Mouse (Mus musculus): ENCODE results near the gene Galp. TPM values are rescaled to one million over a fixed set of nuclear protein-coding genes. Genes with fewer than 3 reads are reported as not detected.
"Not testable (repeated sequence)": the region's sequence is repeated elsewhere in the genome, so short reads cannot be mapped to it uniquely, and the experiment has no call there.

The Galp gene
- total RNA-seq, 2 experiments from 2014 or later, result not detected

- intact Hi-C loops (cut with DNase I; ENCODE audit: low total_unique reads), result no loop called here
- no peak for DNase-seq
Measured at GRCm38 (mm10) chr7:6173872-6174271, 23.0 kb upstream of the Galp start.

GRCm38 (mm10) chr7:6174365-6174987, 22.4 kb upstream of the Galp start:
- intact Hi-C loops (cut with DNase I; ENCODE audit: low total_unique reads); DNase-seq: not testable (repeated sequence)

- intact Hi-C loops (cut with DNase I; ENCODE audit: low total_unique reads), result no loop called here
- no peak for DNase-seq
Measured at GRCm38 (mm10) chr7:6179013-6179412, 17.9 kb upstream of the Galp start.

GRCm38 (mm10) chr7:6182882-6183281, 14.0 kb upstream of the Galp start:
- DNase-seq, result no peak
- intact Hi-C loops (cut with DNase I; ENCODE audit: low total_unique reads), result no loop called here

GRCm38 (mm10) chr7:6183802-6184201, 13.1 kb upstream of the Galp start:
- intact Hi-C loops (cut with DNase I; ENCODE audit: low total_unique reads), result no loop called here
- no peak for DNase-seq

GRCm38 (mm10) chr7:6184521-6184920, 12.4 kb upstream of the Galp start:
- intact Hi-C loops (cut with DNase I; ENCODE audit: low total_unique reads), result no loop called here
- DNase-seq, result peak; percentile 23

GRCm38 (mm10) chr7:6185391-6185790, 11.5 kb upstream of the Galp start:
- intact Hi-C loops (cut with DNase I; ENCODE audit: low total_unique reads), result no loop called here
- no peak for DNase-seq

- intact Hi-C loops (cut with DNase I; ENCODE audit: low total_unique reads), result no loop called here
- DNase-seq, result no peak
Measured at GRCm38 (mm10) chr7:6186176-6186575, 10.7 kb upstream of the Galp start.

- intact Hi-C loops (cut with DNase I; ENCODE audit: low total_unique reads), result no loop called here
- no peak for DNase-seq
Measured at GRCm38 (mm10) chr7:6186756-6187155, 10.1 kb upstream of the Galp start.

- intact Hi-C loops (cut with DNase I; ENCODE audit: low total_unique reads), result no loop called here
- no peak for DNase-seq
Measured at GRCm38 (mm10) chr7:6189542-6189941, 7.3 kb upstream of the Galp start.

- intact Hi-C loops (cut with DNase I; ENCODE audit: low total_unique reads), result no loop called here
- DNase-seq, result peak; percentile 64
Measured at GRCm38 (mm10) chr7:6191376-6191775, 5.5 kb upstream of the Galp start.

- intact Hi-C loops (cut with DNase I; ENCODE audit: low total_unique reads), result no loop called here
- DNase-seq, result peak; percentile 61
Measured at GRCm38 (mm10) chr7:6194129-6194528, 2.8 kb upstream of the Galp start.

- intact Hi-C loops (cut with DNase I; ENCODE audit: low total_unique reads), result no loop called here
- no peak for DNase-seq
Measured at GRCm38 (mm10) chr7:6195777-6196176, 1.1 kb upstream of the Galp start.

GRCm38 (mm10) chr7:6204200-6204599, 7.3 kb downstream of the Galp start:
- DNase-seq, result no peak
- intact Hi-C loops (cut with DNase I; ENCODE audit: low total_unique reads), result no loop called here

- intact Hi-C loops (cut with DNase I; ENCODE audit: low total_unique reads), result no loop called here
- DNase-seq, result no peak
Measured at GRCm38 (mm10) chr7:6213144-6213543, 16.3 kb downstream of the Galp start.

- DNase-seq; intact Hi-C loops (cut with DNase I; ENCODE audit: low total_unique reads): not testable (repeated sequence)
Measured at GRCm38 (mm10) chr7:6214691-6215090, 17.8 kb downstream of the Galp start.

- intact Hi-C loops (cut with DNase I; ENCODE audit: low total_unique reads), result no loop called here
Measured at GRCm38 (mm10) chr7:6220147-6220546, 23.3 kb downstream of the Galp start.

GRCm38 (mm10) chr7:6221978-6222377, 25.1 kb downstream of the Galp start, which contains the start of gene Zscan5b:
TSS of gene Zscan5b (plus strand) at chr7:6222278.
- intact Hi-C loops (cut with DNase I; ENCODE audit: low total_unique reads), result no loop called here
- no peak for DNase-seq

More at GRCm38 (mm10) chr7:6220147-6220546, 23.3 kb downstream of the Galp start:
- no peak for DNase-seq

GRCm38 (mm10) chr7:6228491-6228890, 31.6 kb downstream of the Galp start:
- DNase-seq; intact Hi-C loops (cut with DNase I; ENCODE audit: low total_unique reads): not testable (repeated sequence)

GRCm38 (mm10) chr7:6239787-6240186, 42.9 kb downstream of the Galp start:
- intact Hi-C loops (cut with DNase I; ENCODE audit: low total_unique reads), result no loop called here

GRCm38 (mm10) chr7:6240841-6241425, 44.0 kb downstream of the Galp start:
- intact Hi-C loops (cut with DNase I; ENCODE audit: low total_unique reads), result not testable (repeated sequence)
- peak; percentile 16 for DNase-seq

More at GRCm38 (mm10) chr7:6239787-6240186, 42.9 kb downstream of the Galp start:
- no peak for DNase-seq

Measured in gastrocnemius, postnatal 14 days (tissue).